Comparison of ENCODE assay signal across 8 mouse cellular contexts in genomic region chr12:40222251-40223081, GRCm38 (mm10). TPM values are rescaled to one million over a fixed set of nuclear protein-coding genes. Genes with fewer than 3 reads are reported as not detected.
A peak's percentile ranks its signal among the peaks of the same experiment; 100 is the strongest.
DNase-seq lines count a peak whose midpoint lies in the region; TF ChIP-seq lines count a peak whose summit lies in the region.

No protein-coding gene starts in this region.

- peaks cover 6% of the 10 kb centered on the region for H3K4me1 ChIP-seq in cortical plate, adult 2 months (ENCODE audit: control insufficient read depth, insufficient read depth, low read length)

- DNase-seq in adipocyte (ENCODE audit: low spot score), result peak; percentile 96
- DNase-seq in gastrocnemius, adult 8-10 months (ENCODE audit: low spot score in 2 of 2), result peak; percentile 93 to 97
- DNase-seq in hindlimb bud, embryonic 11.5 days (ENCODE audit: extremely low spot score, low read depth, low spot score), result peak; percentile 78
- DNase-seq in left cerebral cortex, adult 2 months (ENCODE audit: extremely low spot score in 1 of 2, low spot score in 2 of 2), result peak; percentile 92 to 94
- DNase-seq in retina, postnatal 7 days (ENCODE audit: low read depth, low spot score), result peak; percentile 86
- DNase-seq in urinary bladder, adult 2 months (ENCODE audit: low spot score), result peak; percentile 87

- no peak for TF ChIP-seq CTCF in cortical plate, adult 2 months (IDR thresholded peaks at IDR 0.05; ENCODE audit: extremely low read depth, insufficient read depth, low read length)
- peak; percentile 51 for TF ChIP-seq CTCF in left cerebral cortex, adult 2 months (IDR thresholded peaks at IDR 0.05)

- H3K79me2 ChIP-seq in macrophage (ENCODE audit: inconsistent target), result peaks cover 47% of the 10 kb centered on the region

- intact Hi-C loops in left cerebral cortex, adult 2 months (cut with DNase I), result loop anchor here (2.0 to 10.0 kb wide), 2 partner anchors 224 to 1262 kb away; partner anchors contain the start of gene Lrrn3

- TF ChIP-seq POLR2A in cortical plate, adult 2 months (IDR thresholded peaks at IDR 0.05; ENCODE audit: extremely low read depth, insufficient read depth, low read length), result peak; percentile 71; the same call in 1 of the 2 replicates

- H3K4me3 ChIP-seq in cortical plate, adult 2 months (ENCODE audit: insufficient read depth, low read length), result peak overlapping the region; percentile 99
- peak overlapping the region; percentile 92 for H3K4me3 ChIP-seq in left cerebral cortex, adult 2 months
- H3K4me3 ChIP-seq in macrophage (ENCODE audit: inconsistent target), result peak overlapping the region; percentile 82

- WGBS in macrophage (ENCODE audit: missing documents), result under 1% methylated on average over 81 of the region's 81 CpGs

- peak overlapping the region; percentile 89 for H3K27ac ChIP-seq in cortical plate, adult 2 months (ENCODE audit: insufficient read depth, low read length)
- H3K27ac ChIP-seq in left cerebral cortex, adult 2 months, result peak overlapping the region; percentile 99
- H3K27ac ChIP-seq in macrophage, result peak overlapping the region; percentile 79

- no peaks in the 10 kb centered on the region for H3K36me3 ChIP-seq in macrophage (ENCODE audit: inconsistent target)

RNA-seq across cellular contexts. Expression of gene Lsmem1, which starts 23.2 kb away (rescaled TPM):
- 0.81 and 0.86 TPM in 2 replicates for polyA plus RNA-seq in cortical plate, adult 2 months (2012; rRNA removed)
- total RNA-seq in gastrocnemius, adult 8-10 months (2022), result 10 to 100 TPM; 64.2 to 78.9 (median 74.6) TPM
- total RNA-seq in left cerebral cortex, adult 2 months (2021), result 1 to 10 TPM; 1.5 to 1.7 TPM
- 10 to 100 TPM in 4 of 26 experiments, 1 to 10 TPM in 10, under 1 TPM in 9, not detected in 3; 0.28 to 29.3 (median 1.8) TPM for total RNA-seq in macrophage (2018; cell fraction: chromatin; rRNA removed)
- total RNA-seq in macrophage (2018; cell fraction: cytosol; rRNA removed), result under 1 TPM in 13 of 26 experiments, not detected in 13; 0.05 to 0.26 (median 0.11) TPM
- total RNA-seq in macrophage (2018; cell fraction: nucleus; rRNA removed), result 10 to 100 TPM in 2 of 26 experiments, 1 to 10 TPM in 11, under 1 TPM in 6, not detected in 7; 0.24 to 11.6 (median 1.7) TPM
- polyA plus RNA-seq in macrophage (2018), result not detected in 3 replicates
- polyA plus RNA-seq in urinary bladder, adult 2 months (2012; rRNA removed), result 0.06 and 0.08 TPM in 2 replicates

RNA-seq across cellular contexts. Expression of gene Ifrd1, which starts 25.8 kb away (rescaled TPM):
- 69.2 and 70.4 TPM in 2 replicates for polyA plus RNA-seq in cortical plate, adult 2 months (2012; rRNA removed)
- 100 to 1,000 TPM in 2 of 4 experiments, 10 to 100 TPM in 2; 93.1 to 126 (median 105) TPM for total RNA-seq in gastrocnemius, adult 8-10 months (2022)
- total RNA-seq in left cerebral cortex, adult 2 months (2021), result 100 to 1,000 TPM; 125 to 134 TPM
- 1,000 to 10,000 TPM in 12 of 26 experiments, 100 to 1,000 TPM in 13, 10 to 100 TPM in 1; 98.1 to 9,655 (median 812) TPM for total RNA-seq in macrophage (2018; cell fraction: chromatin; rRNA removed)
- total RNA-seq in macrophage (2018; cell fraction: cytosol; rRNA removed), result 1,000 to 10,000 TPM in 2 of 26 experiments, 100 to 1,000 TPM in 17, 10 to 100 TPM in 7; 53.1 to 1,158 (median 262) TPM
- 1,000 to 10,000 TPM in 12 of 26 experiments, 100 to 1,000 TPM in 14; 107 to 7,040 (median 913) TPM for total RNA-seq in macrophage (2018; cell fraction: nucleus; rRNA removed)
- polyA plus RNA-seq in macrophage (2018), result 38.4 to 106 TPM (median 92.1 TPM) in 3 replicates
- polyA plus RNA-seq in urinary bladder, adult 2 months (2012; rRNA removed), result 49.8 and 63.7 TPM in 2 replicates

Comparison
In these comparisons a context has a peak if more than half of its experiments do, and no peak if none do; other contexts are left out.
1. Peak in every context shown above with its lines: DNase-seq, H3K4me3 ChIP-seq and H3K27ac ChIP-seq.